Mouse (Mus musculus): ENCODE data around the gene Mus81.
"Not testable (repeated sequence)": the region's sequence is repeated elsewhere in the genome, so short reads cannot be mapped to it uniquely, and the experiment has no call there.

Mus81 gene

DNA sequence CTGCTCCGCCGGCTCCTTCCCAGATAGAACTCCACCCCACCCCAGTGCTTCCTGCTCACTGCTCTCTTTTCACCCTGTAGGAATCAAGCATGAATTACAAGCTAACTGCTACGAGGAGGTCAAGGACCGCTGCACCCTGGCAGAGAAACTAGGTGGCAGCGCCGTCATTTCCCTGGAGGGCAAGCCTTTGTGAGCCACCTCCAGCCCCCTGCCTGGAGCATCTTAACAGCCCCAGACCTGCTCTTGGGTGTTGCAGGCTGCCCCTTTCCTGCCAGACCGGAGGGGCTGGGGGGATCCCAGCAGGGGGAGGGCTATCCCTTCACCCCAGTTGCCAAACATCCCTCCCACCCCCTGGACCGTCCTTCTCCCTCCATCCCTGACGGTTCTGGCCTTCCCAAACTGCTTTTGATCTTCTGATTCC lies 5.1 kb upstream of the Mus81 start:
- not testable (repeated sequence) for ATAC-seq (ENCODE audit: insufficient number of reproducible peaks, low FRiP score, low TSS enrichment)

DNA sequence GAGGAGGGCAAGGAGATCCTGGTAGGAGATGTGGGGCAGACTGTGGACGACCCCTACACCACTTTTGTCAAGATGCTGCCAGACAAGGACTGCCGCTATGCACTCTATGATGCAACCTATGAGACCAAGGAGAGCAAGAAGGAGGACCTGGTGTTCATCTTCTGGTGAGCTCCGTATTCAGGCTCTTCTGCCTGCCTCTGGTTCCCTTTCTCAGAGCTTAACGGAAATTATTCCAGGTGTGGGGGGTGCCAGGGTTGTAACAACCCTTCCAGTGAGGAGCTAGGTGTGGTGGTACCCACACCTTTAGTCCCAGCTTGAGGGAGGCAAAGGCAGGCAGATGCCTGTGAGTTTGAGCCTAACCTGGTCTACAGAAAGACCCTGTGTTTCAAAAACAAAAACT lies 4.4 kb upstream of the Mus81 start:
- no peak for ATAC-seq (ENCODE audit: insufficient number of reproducible peaks, low FRiP score, low TSS enrichment)

DNA sequence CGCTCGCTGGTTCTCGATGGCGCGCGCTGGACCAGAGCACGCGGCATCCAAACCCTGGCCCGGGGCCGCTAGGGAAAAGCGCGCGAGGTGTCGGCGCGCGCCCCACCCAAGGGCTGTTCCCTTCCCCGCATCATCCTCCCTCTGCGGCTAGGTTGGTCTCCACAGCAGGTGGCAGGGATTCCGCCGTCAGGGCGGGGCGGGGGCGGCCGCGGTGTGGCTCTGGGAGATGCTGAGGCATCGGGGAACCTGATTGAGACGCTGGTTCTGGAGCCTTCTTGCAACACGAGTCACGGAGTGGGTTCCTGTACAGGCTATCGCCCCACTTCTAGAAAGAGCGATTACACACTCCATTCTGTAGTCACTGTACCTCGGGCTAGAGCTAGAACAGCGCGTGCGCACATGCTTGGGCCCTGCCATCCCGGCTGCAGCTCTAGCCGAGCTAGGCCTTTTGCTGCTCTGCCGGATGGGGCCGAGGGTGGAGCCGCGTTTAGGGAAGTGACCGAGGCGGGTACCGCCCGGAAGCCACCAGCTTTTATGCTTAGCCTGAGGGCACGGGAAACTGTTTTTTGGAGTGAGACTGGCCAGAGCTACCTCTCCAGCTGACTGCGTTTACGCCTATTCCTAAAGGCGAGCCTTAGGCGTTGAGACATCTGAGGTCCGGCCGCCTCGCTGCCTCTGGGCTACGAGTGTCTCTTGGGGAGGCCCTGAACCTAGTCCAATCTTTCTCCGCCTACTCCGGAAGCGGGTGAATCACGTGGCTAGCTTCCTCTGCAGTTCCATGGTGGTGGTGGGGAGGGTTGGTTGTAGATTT lies 2.9 kb upstream of the Mus81 start:
- ATAC-seq (ENCODE audit: insufficient number of reproducible peaks, low FRiP score, low TSS enrichment), result no peak

DNA sequence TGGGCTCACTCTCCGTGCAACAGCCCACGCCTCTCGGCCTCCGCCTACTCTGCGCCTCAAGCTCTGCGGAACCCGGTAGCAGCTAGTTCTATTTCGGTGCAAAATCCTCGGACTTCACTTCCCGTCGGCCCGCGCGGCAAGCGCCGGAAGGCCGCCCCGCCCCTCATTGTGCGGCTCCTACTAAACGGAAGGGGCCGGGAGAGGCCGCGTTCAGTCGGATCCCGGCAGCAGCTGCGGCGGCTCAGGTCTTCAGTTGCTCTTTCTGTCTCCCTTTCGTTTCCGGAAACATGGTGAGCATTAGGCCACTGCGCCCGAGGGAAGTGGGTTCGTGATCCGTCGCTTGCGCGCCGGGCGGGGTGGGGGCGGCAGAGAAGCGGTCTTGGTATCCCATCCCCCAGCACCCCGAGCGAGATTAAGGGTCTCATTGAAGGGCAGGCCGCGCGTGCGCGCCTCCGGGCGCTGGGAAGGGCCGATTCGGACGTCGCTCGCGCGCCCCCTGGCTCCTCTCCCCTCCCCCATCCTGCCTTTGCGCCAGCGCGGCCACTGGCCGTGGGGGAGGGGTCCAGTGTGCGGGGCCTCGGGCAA lies 2.2 kb upstream of the Mus81 start, which contains the start of gene Cfl1:
TSS of gene Cfl1 (plus strand) at position 143 of the 585 bp plus-strand sequence.
- peak; percentile 31; the same call in 1 of the 2 replicates for ATAC-seq (ENCODE audit: insufficient number of reproducible peaks, low FRiP score, low TSS enrichment)

DNA sequence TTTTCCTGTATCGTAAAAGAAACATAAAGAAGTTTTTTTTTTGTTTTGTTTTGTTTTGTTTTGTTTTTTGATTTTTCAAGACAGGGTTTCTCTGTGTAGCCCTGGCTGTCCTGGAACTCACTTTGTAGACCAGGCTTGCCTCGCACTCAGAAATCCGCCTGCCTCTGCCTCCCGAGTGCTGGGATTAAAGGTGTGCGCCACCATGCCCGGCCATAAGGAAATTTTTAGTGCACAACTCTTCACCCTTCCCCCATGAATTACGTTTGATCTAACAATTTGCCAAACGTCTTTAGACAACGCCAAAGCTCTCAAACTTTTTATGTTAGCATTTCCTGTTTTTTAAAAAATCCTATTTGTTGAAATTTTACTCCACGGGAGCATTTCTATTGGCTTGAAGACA lies 1.5 kb upstream of the Mus81 start:
- ATAC-seq (ENCODE audit: insufficient number of reproducible peaks, low FRiP score, low TSS enrichment), result not testable (repeated sequence)

DNA sequence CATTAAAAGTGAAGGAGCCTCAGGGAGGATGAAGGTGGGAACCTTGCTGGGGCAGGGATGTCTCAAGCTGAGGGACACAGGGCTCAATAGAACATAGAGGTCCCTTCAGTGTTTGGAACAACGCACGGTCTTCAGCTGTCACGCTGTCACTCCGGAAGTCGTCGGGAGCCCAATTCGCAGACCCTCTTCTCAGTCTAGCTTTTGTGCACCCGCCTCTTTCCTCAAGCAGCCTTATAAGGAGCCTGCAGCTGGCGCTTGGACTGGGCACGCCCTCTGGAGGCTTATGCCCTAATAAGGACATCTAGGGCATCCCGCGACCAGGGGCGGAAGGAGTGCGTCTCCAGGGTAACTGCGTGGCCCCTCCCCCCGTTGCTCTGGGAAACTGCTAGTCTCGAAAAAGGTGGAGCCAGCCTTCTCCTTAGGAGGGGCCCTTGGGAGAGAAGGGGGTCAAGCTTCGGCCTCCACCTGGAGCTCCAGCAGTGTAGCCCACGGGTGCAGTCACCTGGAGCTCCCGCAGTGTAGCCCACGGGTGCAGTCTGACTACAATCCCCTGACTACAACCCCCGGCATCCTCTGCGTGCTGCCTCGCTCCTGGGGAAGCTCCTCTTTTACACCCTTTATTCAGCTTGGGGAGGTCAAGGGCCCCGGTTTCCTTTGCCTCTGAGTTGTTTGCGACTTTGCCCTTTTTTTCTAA lies 823 bp upstream of the Mus81 start:
- peak; percentile 56 for ATAC-seq (ENCODE audit: insufficient number of reproducible peaks, low FRiP score, low TSS enrichment)

DNA sequence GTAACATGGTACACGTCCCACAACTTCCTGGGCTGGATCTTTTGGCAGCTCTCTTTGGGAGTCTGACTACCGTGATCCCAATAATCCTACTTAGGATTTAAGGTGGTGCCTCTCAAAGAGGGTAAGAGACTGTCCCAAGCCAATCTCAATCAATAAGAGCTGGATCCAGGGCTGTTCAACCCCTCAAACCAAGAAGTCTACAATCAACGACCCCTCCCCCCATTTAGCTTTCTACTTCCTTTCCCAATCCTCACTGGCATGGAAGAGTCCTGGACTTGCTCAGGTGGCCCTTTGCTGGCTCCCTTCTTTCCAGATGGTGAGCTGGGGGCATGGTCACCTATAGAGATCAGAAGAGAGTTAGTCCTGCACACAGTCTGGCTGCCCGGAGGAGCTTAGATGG lies 1.4 kb downstream of the Mus81 start:
- ATAC-seq (ENCODE audit: insufficient number of reproducible peaks, low FRiP score, low TSS enrichment), result no peak

DNA sequence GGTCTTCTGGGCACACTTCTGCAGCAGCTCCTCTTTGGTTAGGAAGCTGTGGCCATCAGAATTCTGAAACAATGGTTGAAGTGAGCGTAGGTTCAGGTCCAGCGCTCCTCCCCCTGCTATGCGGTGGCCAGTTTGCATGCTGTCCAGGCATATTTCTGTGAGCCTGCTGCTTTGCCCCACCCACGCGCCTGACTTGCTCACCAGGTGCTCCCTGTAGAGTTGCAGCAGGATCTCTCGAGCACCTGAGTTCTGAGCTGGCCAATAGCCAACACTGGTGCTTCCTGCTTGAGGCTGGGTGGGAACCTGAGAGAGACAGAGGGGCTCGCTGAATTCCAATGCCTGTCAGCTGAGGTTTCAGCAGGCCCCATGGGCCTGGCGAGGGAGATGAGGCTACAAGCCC lies 1.9 kb downstream of the Mus81 start:
- no peak for ATAC-seq (ENCODE audit: insufficient number of reproducible peaks, low FRiP score, low TSS enrichment)

DNA sequence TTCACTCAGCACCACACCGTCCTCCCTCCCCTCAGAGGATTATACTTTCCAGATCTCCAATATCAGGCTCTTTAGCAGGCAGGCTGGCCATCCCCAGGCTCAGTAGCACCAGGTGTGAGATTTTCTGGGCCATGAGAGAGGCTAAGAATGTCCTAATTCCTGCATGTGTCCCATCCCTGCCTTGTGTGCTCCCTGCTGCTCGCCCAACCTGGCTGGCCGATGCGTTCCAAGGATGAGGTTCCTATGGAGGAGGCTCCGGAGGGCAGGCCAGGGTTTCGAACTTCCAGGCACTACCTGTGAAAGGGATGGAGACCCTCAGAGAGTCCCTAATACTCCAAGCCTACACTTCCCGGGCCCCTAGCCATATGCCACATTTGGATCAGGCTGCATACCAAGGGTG lies 2.4 kb downstream of the Mus81 start:
- ATAC-seq (ENCODE audit: insufficient number of reproducible peaks, low FRiP score, low TSS enrichment), result peak; percentile 12; the same call in 1 of the 2 replicates

DNA sequence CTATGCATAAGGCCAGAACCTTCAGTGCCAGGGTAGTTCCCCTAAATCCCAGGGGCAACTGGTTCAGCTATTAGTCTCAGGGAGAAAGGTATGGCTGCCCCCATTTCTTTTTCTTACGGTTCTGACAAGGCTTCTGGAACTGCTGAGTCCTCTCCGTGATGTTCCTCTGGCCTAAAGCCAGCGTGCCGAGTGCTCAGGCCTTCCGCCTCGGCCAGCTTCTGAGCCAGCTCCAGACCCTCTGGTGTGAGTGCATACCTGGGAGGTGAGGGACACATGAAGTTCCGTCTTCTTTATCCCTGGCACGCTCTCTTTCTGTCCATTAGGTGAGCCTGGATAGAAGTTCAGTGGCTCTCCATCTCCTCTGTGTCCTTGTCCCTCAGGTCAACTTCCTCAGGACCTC lies 2.8 kb downstream of the Mus81 start:
- no peak for ATAC-seq (ENCODE audit: insufficient number of reproducible peaks, low FRiP score, low TSS enrichment)

DNA sequence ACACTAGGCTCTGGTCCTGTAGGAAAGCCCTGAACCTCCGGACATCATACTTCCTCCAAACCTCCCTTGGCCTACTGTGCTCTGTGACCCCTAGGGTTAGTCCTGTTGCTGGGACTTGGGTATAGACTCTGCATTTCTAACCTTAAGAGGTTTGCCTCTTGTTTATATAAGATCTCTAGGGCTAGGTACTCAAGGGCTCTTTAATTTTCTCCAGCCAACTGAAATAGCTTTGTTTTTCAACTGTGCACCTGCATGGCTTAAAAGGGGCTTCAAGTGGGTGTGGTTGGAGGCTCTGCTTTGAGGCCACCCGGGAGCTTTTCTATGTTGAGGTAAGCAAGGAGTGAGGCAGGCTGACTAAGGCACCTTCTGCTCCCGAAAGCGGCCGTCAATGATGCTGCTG lies 3.7 kb downstream of the Mus81 start:
- no peak for ATAC-seq (ENCODE audit: insufficient number of reproducible peaks, low FRiP score, low TSS enrichment)

DNA sequence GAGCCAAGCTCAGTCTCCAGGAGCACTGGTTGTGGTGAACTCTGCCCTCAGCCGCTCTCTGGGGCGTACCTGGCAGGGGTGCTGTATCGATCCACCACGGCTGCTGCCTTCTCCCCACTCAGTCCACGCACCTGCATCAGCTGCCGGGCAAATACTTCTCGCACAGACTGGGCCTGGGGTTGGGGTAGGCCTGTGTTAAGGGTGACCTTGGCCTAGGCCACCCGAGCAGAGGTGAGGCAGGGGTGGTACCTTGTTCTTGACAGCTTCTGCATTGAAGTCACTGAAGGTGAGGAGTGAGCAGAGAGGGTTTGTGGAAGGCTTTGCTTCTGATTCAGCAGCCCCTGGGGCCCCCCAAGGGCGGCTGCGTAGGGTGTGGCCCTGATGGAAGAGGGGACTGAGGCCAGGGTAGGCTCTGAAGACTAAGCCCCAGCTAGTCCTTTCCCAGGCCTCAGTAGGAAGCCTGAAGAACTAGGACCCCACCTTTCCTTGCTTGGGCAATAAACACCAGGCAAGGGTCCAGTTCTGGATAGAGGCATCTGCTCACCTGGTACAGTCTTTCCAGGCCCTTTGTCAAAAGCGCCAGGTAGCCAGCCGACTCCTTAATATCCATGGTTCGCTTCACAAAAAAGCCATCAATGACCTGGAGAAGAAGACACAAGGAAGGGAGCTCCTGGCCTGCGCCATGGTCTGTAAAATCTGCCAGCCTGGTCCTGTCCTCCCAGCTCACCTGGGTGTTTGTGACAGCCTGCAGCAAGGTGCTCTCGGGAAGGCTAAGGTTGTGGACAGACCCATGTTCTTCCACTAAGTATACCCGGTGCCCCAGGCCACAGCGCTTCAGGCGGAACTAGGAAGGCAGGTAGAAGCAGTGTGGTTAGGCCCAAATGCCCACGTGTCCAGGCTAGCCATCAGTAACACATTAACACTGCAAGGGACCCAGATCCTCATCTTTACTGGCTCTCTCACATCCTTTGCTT lies 4.5 kb downstream of the Mus81 start:
- no peak for ATAC-seq (ENCODE audit: insufficient number of reproducible peaks, low FRiP score, low TSS enrichment)

DNA sequence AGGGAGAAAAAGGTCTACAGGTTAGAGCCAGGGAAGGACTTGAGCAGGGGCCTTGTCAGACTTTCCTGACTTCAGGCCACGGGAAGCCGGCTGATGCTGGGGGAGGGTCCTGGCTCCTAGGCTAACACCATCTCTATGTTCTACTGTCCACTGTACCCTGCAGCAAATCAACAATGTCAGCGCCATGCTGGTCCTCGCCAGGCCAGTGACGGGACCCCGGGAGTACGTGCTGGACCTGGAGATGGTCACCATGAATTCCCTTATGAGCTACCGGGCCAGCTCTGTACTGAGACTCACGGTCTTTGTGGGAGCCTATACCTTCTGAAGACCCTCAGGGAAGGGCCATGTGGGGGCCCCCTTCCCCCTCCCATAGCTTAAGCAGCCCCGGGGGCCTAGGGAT lies 6.8 kb downstream of the Mus81 start:
- no peak for ATAC-seq (ENCODE audit: insufficient number of reproducible peaks, low FRiP score, low TSS enrichment)

DNA sequence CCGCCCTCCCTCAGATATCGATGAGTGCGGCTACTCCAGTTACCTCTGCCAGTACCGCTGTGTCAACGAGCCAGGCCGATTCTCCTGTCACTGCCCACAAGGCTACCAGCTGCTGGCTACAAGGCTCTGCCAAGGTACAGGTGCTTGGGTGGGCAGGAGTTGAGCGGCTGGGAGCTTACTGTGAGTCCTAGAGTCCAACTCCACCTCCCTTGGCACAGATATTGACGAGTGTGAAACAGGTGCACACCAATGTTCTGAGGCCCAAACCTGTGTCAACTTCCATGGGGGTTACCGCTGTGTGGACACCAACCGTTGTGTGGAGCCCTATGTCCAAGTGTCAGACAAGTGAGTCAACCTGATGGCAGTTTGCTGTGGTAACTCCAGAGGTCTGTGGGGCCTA lies 8.2 kb downstream of the Mus81 start:
- ATAC-seq (ENCODE audit: insufficient number of reproducible peaks, low FRiP score, low TSS enrichment), result no peak

DNA sequence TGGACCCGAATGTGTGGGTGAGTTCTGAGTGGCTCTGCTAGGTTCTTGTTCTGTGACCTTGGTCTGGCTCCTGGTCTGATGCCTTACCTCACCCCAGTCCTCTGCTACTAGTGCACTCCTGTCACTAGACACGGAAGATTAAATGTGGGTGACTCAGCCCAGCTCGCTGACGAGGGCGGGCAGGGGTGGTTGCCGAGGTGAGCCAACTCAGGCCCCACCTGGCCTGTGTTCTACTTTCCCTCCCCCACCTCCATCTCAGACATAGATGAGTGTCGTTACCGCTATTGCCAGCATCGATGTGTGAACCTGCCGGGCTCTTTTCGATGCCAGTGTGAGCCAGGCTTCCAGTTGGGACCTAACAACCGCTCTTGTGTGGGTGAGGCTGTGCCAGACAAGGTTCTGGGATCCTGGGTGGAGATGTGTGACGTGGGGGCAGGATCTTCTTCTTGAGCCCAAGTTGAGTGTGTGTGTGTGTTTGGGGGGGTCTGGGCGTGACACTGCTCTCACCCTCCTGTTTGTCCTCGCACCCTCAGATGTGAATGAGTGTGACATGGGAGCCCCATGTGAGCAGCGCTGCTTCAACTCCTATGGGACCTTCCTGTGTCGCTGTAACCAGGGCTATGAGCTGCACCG lies 10.4 kb downstream of the Mus81 start:
- no peak for ATAC-seq (ENCODE audit: insufficient number of reproducible peaks, low FRiP score, low TSS enrichment)

DNA sequence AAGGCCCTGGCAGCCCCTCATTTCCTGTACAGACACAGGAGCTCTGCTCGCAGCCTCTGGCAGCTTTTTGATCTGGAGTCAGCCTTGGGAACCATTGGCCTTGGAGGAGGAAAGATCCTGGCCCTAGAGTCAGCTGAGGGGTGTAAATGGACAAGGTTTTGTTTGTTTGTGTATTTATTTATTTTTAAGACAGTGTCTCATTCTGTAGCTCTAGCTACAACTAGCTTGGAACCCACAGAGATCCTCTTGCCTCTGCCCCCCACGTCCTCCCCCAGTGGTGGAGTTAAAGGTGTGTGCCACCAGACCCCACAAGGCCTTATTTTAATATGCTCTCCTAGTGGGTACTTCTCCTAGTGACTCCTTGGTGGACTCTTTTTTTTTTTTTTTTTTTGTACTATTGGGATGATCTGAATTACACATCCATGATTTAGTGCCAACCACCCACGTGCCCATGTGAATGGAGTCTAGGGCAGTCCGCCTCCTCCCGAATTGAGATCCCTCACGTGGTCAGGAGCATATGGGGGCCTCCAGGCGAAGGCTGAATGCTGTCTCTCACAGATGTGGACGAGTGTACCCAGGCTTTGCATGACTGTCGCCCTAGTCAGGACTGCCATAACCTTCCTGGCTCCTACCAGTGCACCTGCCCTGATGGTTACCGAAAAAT lies 11.1 kb downstream of the Mus81 start:
- ATAC-seq (ENCODE audit: insufficient number of reproducible peaks, low FRiP score, low TSS enrichment), result no peak

DNA sequence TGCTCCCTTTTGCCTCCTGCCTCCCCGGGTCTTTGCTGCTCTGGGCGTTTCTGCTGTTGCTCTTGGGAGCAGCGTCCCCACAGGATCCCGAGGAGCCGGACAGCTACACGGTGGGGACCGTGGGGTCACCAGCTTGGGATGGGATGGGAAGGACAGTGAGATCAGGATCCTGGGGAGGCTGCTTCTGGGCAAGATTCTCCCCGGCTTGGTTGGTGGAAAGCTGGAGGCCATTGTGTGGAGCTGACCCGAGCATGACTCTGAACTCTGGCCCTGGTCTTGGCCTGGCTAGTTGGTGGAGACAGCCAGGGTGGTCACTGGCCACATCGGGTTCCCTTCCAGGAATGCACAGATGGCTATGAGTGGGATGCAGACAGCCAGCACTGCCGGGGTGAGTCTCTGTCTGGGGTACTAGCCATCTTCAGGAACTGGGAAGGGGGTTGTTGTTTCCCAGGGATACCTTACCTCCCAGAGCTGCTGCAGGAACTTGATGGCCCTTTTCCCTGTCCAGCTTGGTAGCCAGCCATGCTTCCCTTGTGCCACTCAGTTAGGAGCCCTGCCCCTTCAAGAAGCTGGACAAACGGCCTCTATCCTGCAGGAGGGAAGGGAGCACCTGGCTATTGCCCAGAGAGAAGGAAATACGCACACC lies 13.0 kb downstream of the Mus81 start:
- ATAC-seq (ENCODE audit: insufficient number of reproducible peaks, low FRiP score, low TSS enrichment), result peak; percentile 33; the same call in 1 of the 2 replicates

DNA sequence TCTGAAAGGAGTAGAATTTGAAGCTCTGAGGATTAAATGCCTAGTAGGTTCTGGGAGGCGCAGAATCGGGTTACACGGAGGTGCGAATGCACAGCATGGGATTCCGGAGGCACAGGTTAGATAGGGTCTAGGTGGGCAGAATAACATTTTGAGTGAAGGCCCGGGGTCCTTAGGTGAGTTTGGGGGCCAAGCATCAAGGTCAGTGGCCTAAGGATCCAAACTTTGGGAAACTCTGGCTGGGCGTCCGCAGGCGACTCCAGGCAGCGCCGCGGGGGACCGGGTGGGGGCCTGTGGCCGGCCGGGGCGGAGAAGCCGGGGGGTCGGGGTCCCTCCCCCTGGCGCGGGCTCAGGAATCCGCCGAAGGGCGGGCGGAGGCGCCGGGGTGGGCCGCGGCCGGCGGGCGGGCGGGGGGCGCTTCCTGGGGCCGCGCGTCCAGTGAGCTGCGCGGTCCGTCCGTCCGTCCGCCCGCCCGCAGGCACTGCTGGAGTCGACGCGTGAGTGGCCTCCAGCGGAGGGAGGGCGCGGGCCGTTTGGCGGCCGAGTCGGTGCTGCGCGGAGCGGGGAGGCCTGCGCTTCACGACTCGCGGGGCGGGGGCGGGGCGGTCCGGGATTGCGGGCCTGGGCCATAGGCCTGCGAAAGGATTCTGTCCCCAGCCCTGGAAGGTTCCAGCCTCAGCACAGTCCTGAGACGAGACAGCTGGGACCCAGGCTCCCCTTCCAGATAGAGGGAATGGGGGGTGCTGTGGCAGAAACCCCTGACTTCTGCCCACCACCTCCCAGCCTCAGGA lies 13.7 kb downstream of the Mus81 start:
- 0 out of 2 replicates have a peak, but pooled peaks have one; percentile 6 for ATAC-seq (ENCODE audit: insufficient number of reproducible peaks, low FRiP score, low TSS enrichment)

Data from cerebellum, adult (tissue).